Mouse (Mus musculus) ES-Bruce4 (cell line): ENCODE data around the gene Dcbld2.

Experiments used
- CTCF ChIP-seq: IDR thresholded peaks from one replicate; pipeline ENCODE4 v1.8.1; 2011; ENCODE audit warnings: low read depth, low read length
- EP300 ChIP-seq: IDR thresholded peaks from 2 replicates; pipeline ENCODE4 v1.6.1; 2011; ENCODE audit warnings: low read depth, low read length; ENCODE audit not compliant: insufficient read depth

GRCm38 (mm10) chr16:58516161-58516560, 107.9 kb downstream of the Dcbld2 start:
- TF ChIP-seq CTCF (no peak), EP300 (no peak)
